Mouse (Mus musculus) liver, embryonic 14.5 days (tissue): ENCODE data around the gene Wnk3.

ENCODE experiments used
- CTCF ChIP-seq: IDR thresholded peaks from 2 replicates; pipeline ENCODE4 v1.5.1; 2016; ENCODE audit warnings: antibody characterized with exemption, low read depth, control low read depth
- EP300 ChIP-seq: IDR thresholded peaks from 2 replicates; pipeline ENCODE4 v1.6.1; 2016; ENCODE audit warnings: antibody characterized with exemption, low read depth

- TF ChIP-seq CTCF, result no peak
- no peak for TF ChIP-seq EP300
Observed at GRCm38 (mm10) chrX:151197778-151198177, at the start of gene Wnk3.
